Mouse (Mus musculus): ENCODE results near the gene Utrn. TPM values are rescaled to one million over a fixed set of nuclear protein-coding genes. Genes with fewer than 3 reads are reported as not detected.

Gene Utrn
- polyA plus RNA-seq, 1 experiment from 2014 or later, result 11.5 TPM

- 63% methylated on average over 8 of the region's 8 CpGs for WGBS (ENCODE audit: missing documents)
- H3K27ac ChIP-seq, result no peak overlapping the region
- no peak overlapping the region for H3K4me3 ChIP-seq (ENCODE audit: inconsistent target)
- no peaks in the 10 kb centered on the region for H3K79me2 ChIP-seq (ENCODE audit: inconsistent target)
- no peaks in the 10 kb centered on the region for H3K36me3 ChIP-seq (ENCODE audit: inconsistent target)
Observed at GRCm38 (mm10) chr10:12497555-12497954, 371.6 kb downstream of the Utrn start.

- Histone ChIP-seq H3K36me3 (ENCODE audit: inconsistent target) (no peaks in the 10 kb centered on the region), H3K4me3 (ENCODE audit: inconsistent target) (no peak overlapping the region), H3K79me2 (ENCODE audit: inconsistent target) (no peaks in the 10 kb centered on the region), H3K27ac (no peak overlapping the region)
- 83% methylated on average over 4 of the region's 4 CpGs for WGBS (ENCODE audit: missing documents)
Observed at GRCm38 (mm10) chr10:12489551-12490177, 379.5 kb downstream of the Utrn start.

GRCm38 (mm10) chr10:12488518-12488917 lies 380.6 kb downstream of the Utrn start:
- 49% methylated on average over 2 of the region's 3 CpGs for WGBS (ENCODE audit: missing documents)
- no peak overlapping the region for H3K27ac ChIP-seq
- H3K36me3 ChIP-seq (ENCODE audit: inconsistent target), result no peaks in the 10 kb centered on the region
- no peak overlapping the region for H3K4me3 ChIP-seq (ENCODE audit: inconsistent target)
- no peaks in the 10 kb centered on the region for H3K79me2 ChIP-seq (ENCODE audit: inconsistent target)

- Histone ChIP-seq H3K4me3 (ENCODE audit: inconsistent target) (no peak overlapping the region), H3K27ac (no peak overlapping the region), H3K36me3 (ENCODE audit: inconsistent target) (no peaks in the 10 kb centered on the region), H3K79me2 (ENCODE audit: inconsistent target) (no peaks in the 10 kb centered on the region)
- 93% methylated on average over 5 of the region's 5 CpGs for WGBS (ENCODE audit: missing documents)
Observed at GRCm38 (mm10) chr10:12488117-12488516, 381.0 kb downstream of the Utrn start.

- Histone ChIP-seq H3K79me2 (ENCODE audit: inconsistent target) (no peaks in the 10 kb centered on the region), H3K27ac (no peak overlapping the region), H3K36me3 (ENCODE audit: inconsistent target) (no peaks in the 10 kb centered on the region), H3K4me3 (ENCODE audit: inconsistent target) (no peak overlapping the region)
- WGBS (ENCODE audit: missing documents), result 91% methylated on average over 1 of the region's 1 CpGs
Observed at GRCm38 (mm10) chr10:12483494-12483893, 385.7 kb downstream of the Utrn start.

- H3K27ac ChIP-seq, result no peak overlapping the region
- 100% methylated on average over 3 of the region's 3 CpGs for WGBS (ENCODE audit: missing documents)
- no peaks in the 10 kb centered on the region for H3K79me2 ChIP-seq (ENCODE audit: inconsistent target)
- H3K4me3 ChIP-seq (ENCODE audit: inconsistent target), result no peak overlapping the region
- H3K36me3 ChIP-seq (ENCODE audit: inconsistent target), result no peaks in the 10 kb centered on the region
Observed at GRCm38 (mm10) chr10:12482975-12483374, 386.2 kb downstream of the Utrn start.

- H3K79me2 ChIP-seq (ENCODE audit: inconsistent target), result no peaks in the 10 kb centered on the region
- no peak overlapping the region for H3K4me3 ChIP-seq (ENCODE audit: inconsistent target)
- H3K27ac ChIP-seq, result no peak overlapping the region
- H3K36me3 ChIP-seq (ENCODE audit: inconsistent target), result no peaks in the 10 kb centered on the region
- 92% methylated on average over 14 of the region's 14 CpGs for WGBS (ENCODE audit: missing documents)
Observed at GRCm38 (mm10) chr10:12474850-12475621, 394.1 kb downstream of the Utrn start.

GRCm38 (mm10) chr10:12469391-12470057 lies 399.6 kb downstream of the Utrn start:
- no peak overlapping the region for H3K4me3 ChIP-seq (ENCODE audit: inconsistent target)
- H3K79me2 ChIP-seq (ENCODE audit: inconsistent target), result no peaks in the 10 kb centered on the region
- 83% methylated on average over 5 of the region's 5 CpGs for WGBS (ENCODE audit: missing documents)
- no peak overlapping the region for H3K27ac ChIP-seq
- no peaks in the 10 kb centered on the region for H3K36me3 ChIP-seq (ENCODE audit: inconsistent target)

GRCm38 (mm10) chr10:12467544-12467943 lies 401.6 kb downstream of the Utrn start:
- H3K36me3 ChIP-seq (ENCODE audit: inconsistent target), result no peaks in the 10 kb centered on the region
- WGBS (ENCODE audit: missing documents), result 90% methylated on average over 2 of the region's 2 CpGs
- H3K79me2 ChIP-seq (ENCODE audit: inconsistent target), result no peaks in the 10 kb centered on the region

GRCm38 (mm10) chr10:12460945-12461344 lies 408.2 kb downstream of the Utrn start:
- Histone ChIP-seq H3K36me3 (ENCODE audit: inconsistent target) (no peaks in the 10 kb centered on the region), H3K4me3 (ENCODE audit: inconsistent target) (no peak overlapping the region), H3K27ac (no peak overlapping the region), H3K79me2 (ENCODE audit: inconsistent target) (no peaks in the 10 kb centered on the region)

More at GRCm38 (mm10) chr10:12467544-12467943, 401.6 kb downstream of the Utrn start:
- H3K27ac ChIP-seq, result no peak overlapping the region
- H3K4me3 ChIP-seq (ENCODE audit: inconsistent target), result no peak overlapping the region

GRCm38 (mm10) chr10:12456867-12457266 lies 412.3 kb downstream of the Utrn start:
- Histone ChIP-seq H3K27ac (no peak overlapping the region), H3K4me3 (ENCODE audit: inconsistent target) (no peak overlapping the region), H3K36me3 (ENCODE audit: inconsistent target) (no peaks in the 10 kb centered on the region), H3K79me2 (ENCODE audit: inconsistent target) (no peaks in the 10 kb centered on the region)
- WGBS (ENCODE audit: missing documents), result 100% methylated on average over 1 of the region's 1 CpGs

- no peaks in the 10 kb centered on the region for H3K79me2 ChIP-seq (ENCODE audit: inconsistent target)
- no peaks in the 10 kb centered on the region for H3K36me3 ChIP-seq (ENCODE audit: inconsistent target)
- WGBS (ENCODE audit: missing documents), result 88% methylated on average over 2 of the region's 2 CpGs
- no peak overlapping the region for H3K27ac ChIP-seq
- H3K4me3 ChIP-seq (ENCODE audit: inconsistent target), result no peak overlapping the region
Observed at GRCm38 (mm10) chr10:12452641-12453040, 416.5 kb downstream of the Utrn start.

GRCm38 (mm10) chr10:12444122-12444521 lies 425.0 kb downstream of the Utrn start:
- no peak overlapping the region for H3K4me3 ChIP-seq (ENCODE audit: inconsistent target)
- WGBS (ENCODE audit: missing documents), result 96% methylated on average over 4 of the region's 4 CpGs
- H3K36me3 ChIP-seq (ENCODE audit: inconsistent target), result 0 out of 2 replicates have a peak, but pooled peaks cover 4% of the 10 kb centered on the region
- no peak overlapping the region for H3K27ac ChIP-seq
- no peaks in the 10 kb centered on the region for H3K79me2 ChIP-seq (ENCODE audit: inconsistent target)

GRCm38 (mm10) chr10:12433161-12433560 lies 436.0 kb downstream of the Utrn start:
- Histone ChIP-seq H3K36me3 (ENCODE audit: inconsistent target) (no peaks in the 10 kb centered on the region), H3K27ac (no peak overlapping the region), H3K4me3 (ENCODE audit: inconsistent target) (no peak overlapping the region), H3K79me2 (ENCODE audit: inconsistent target) (no peaks in the 10 kb centered on the region)
- 90% methylated on average over 2 of the region's 2 CpGs for WGBS (ENCODE audit: missing documents)

GRCm38 (mm10) chr10:12430399-12430798 lies 438.8 kb downstream of the Utrn start:
- Histone ChIP-seq H3K4me3 (ENCODE audit: inconsistent target) (no peak overlapping the region), H3K79me2 (ENCODE audit: inconsistent target) (no peaks in the 10 kb centered on the region), H3K27ac (no peak overlapping the region), H3K36me3 (ENCODE audit: inconsistent target) (no peaks in the 10 kb centered on the region)
